Mouse (Mus musculus): ENCODE data around the gene Sec14l3.
"Not testable (repeated sequence)": the region's sequence is repeated elsewhere in the genome, so short reads cannot be mapped to it uniquely, and the experiment has no call there.

DNA sequence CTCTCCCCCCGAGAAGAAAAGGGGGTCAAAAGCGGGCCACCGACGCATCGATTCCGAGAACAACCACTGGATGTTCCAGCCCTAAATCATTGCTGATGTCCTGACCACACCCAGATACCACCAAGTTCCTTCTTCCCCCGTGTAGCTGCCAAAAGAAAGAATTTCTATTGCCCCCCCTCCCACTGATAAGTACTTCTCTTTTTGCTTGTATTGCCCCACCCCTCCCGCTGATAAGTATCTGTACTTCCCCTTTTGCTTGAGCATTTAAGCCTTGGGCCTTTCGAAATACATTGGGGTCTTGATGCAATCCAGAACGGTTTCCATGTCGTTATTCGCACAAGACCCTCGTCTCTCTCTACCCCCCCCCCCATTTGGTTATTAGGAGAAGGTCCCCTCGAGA is 48.8 kb upstream of the Sec14l3 start:
- TF ChIP-seq CTCF (conservative IDR thresholded peaks at IDR 0.05; ENCODE audit: low read length); POU5F1 (IDR thresholded peaks at IDR 0.05; ENCODE audit: borderline replicate concordance, low read length); NANOG (IDR thresholded peaks at IDR 0.05; ENCODE audit: borderline replicate concordance, low read length): not testable (repeated sequence)

Measured in E14TG2a.4 (cell line).